Mouse (Mus musculus) thymus, adult 2 months (tissue): ENCODE results near the gene Ttc3.

ENCODE experiments used
- CTCF ChIP-seq: fragments of 200-500 bp; IDR thresholded peaks from 2 replicates; pipeline ENCODE4 v1.5.1; 2012; ENCODE audit warnings: mild to moderate bottlenecking, control low read depth, low read length, moderate library complexity, borderline replicate concordance; ENCODE audit not compliant: control insufficient read depth, poor library complexity, insufficient read depth; ENCODE audit errors: extremely low read depth
- POLR2A ChIP-seq: fragments of 200-500 bp; IDR thresholded peaks from 2 replicates; pipeline ENCODE4 v1.6.1; 2012; ENCODE audit warnings: mild to moderate bottlenecking, low read length, control low read depth, moderate library complexity; ENCODE audit not compliant: control insufficient read depth, poor library complexity, insufficient read depth; ENCODE audit errors: extremely low read depth

DNA sequence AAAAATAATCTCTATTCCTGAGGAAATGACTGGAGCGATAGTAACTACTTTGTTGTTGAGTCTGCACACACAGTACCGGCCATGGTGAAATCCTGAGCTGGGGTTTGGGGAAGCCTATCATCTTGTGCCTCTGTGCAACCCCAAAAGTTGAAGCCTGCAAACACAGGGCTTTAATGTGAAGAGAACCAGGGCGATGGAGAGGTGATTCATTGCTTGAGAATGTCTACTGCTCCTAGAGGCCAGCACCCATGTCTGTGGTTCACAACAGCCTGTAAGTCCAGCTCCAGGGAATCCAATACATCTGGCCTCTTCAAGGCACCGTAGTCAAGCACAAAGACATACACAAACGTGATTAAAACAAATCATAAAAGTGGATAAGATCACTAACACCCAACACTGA is 116.9 kb downstream of the Ttc3 start:
- TF ChIP-seq POLR2A (no peak), CTCF (no peak)
